Mouse (Mus musculus): ENCODE measurements around the gene Ppa1. TPM values are rescaled to one million over a fixed set of nuclear protein-coding genes. Genes with fewer than 3 reads are reported as not detected.
"Not testable (repeated sequence)": the region's sequence is repeated elsewhere in the genome, so short reads cannot be mapped to it uniquely, and the experiment has no call there.

Gene Ppa1
- total and polyA plus RNA-seq, 2 experiments from 2014 or later, result 137 to 201 TPM

DNA sequence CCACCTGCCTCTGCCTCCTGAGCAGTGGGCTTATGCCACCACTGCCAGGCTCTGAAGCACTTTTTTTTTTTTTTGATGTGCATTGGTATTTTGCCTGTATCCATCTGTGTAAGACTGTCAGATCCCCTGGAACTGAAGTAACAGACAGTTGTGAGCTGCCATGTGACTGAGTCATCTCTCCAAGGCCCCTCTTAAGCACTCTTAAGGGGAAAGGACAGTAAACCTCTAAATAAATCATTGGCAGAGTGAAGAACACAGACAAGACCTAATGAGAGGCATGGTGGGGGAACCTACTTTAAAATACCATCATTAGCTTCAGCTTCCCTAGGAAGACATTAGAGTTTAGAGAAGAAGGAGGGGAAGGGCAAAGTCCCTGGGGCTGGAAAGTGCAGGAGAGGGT, 40.1 kb upstream of the Ppa1 start:
- no peak for ATAC-seq
- Histone ChIP-seq H3K4me1 (ENCODE audit: insufficient read depth) (no peaks in the 10 kb centered on the region), H3K4me2 (ENCODE audit: low read depth) (no peak overlapping the region), H3K36me3 (ENCODE audit: insufficient read depth) (no peaks in the 10 kb centered on the region), H3K27me3 (ENCODE audit: insufficient read depth, low read length) (no peaks in the 10 kb centered on the region), H3K9ac (no peak overlapping the region), H3K9me3 (ENCODE audit: low read length) (no peaks in the 10 kb centered on the region), H3K4me3 (ENCODE audit: low read depth, low read length) (no peak overlapping the region), H3K27ac (ENCODE audit: low read depth, low read length) (no peak overlapping the region)
- DNase-seq, result no peak
- TF ChIP-seq CTCF (IDR thresholded peaks at IDR 0.05; ENCODE audit: low read depth), result no peak

DNA sequence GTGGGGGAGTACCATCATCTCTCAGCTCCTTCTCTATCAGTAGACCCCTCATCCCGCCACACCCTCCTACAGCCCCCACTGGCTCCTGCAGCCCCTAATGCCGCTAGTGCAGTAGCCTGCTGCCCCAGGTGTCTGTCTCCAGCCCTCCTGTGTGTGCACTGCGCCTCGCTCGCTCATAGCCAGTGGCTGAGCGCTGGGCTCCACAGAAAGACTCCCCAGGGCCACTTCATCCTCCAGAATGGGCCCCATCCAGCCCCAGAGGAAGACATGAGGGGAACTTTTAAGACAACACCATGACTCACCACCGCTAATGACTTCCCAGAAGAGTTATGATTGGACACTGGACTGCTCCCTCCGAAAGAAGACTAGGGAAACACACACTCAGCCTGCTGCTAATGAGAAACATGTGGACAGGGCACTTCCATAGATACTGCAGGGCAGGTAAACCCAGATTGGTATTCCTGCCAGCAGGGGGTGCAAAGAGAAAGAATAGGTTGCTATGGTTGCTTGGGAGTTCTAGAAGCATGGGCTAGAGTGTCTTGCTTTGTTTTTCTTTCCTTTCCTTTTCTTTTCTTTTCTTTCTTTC, 37.6 kb upstream of the Ppa1 start:
- no peak for ATAC-seq

DNA sequence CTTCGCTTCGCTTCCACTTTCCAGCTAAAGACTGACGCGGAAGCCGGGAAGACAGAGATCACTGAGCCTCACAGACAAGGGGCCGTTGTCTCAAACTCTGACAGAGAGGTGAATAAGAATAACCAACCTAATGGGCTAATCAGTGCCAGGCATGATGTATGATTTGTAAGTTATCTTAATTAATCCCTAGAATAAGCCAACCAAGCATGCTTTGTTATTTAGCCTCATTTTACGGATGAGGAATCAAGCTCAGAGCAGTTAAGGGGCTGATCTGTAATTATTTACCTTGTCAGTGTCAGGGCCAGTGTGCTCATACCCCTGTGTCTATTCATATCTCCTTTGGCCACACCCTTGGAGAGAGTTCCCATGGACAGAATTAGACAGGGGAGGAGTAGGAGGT, 34.0 kb upstream of the Ppa1 start:
- Histone ChIP-seq H3K27ac (ENCODE audit: low read depth, low read length) (no peak overlapping the region), H3K4me2 (ENCODE audit: low read depth) (no peak overlapping the region), H3K36me3 (ENCODE audit: insufficient read depth) (no peaks in the 10 kb centered on the region), H3K4me1 (ENCODE audit: insufficient read depth) (no peaks in the 10 kb centered on the region), H3K9ac (no peak overlapping the region), H3K27me3 (ENCODE audit: insufficient read depth, low read length) (no peaks in the 10 kb centered on the region), H3K4me3 (ENCODE audit: low read depth, low read length) (no peak overlapping the region), H3K9me3 (ENCODE audit: low read length) (no peaks in the 10 kb centered on the region)
- no peak for TF ChIP-seq CTCF (IDR thresholded peaks at IDR 0.05; ENCODE audit: low read depth)
- ATAC-seq, result no peak
- DNase-seq, result no peak
- 53% methylated on average over 7 of the region's 7 CpGs for WGBS

More for the DNA sequence above, 37.6 kb upstream of the Ppa1 start:
- Histone ChIP-seq H3K4me3 (ENCODE audit: low read depth, low read length) (no peak overlapping the region), H3K4me1 (ENCODE audit: insufficient read depth) (no peaks in the 10 kb centered on the region), H3K4me2 (ENCODE audit: low read depth) (no peak overlapping the region), H3K9ac (no peak overlapping the region), H3K27me3 (ENCODE audit: insufficient read depth, low read length) (no peaks in the 10 kb centered on the region), H3K36me3 (ENCODE audit: insufficient read depth) (no peaks in the 10 kb centered on the region), H3K9me3 (ENCODE audit: low read length) (no peaks in the 10 kb centered on the region), H3K27ac (ENCODE audit: low read depth, low read length) (no peak overlapping the region)
- TF ChIP-seq CTCF (IDR thresholded peaks at IDR 0.05; ENCODE audit: low read depth), result peak; percentile 19; the same call in 1 of the 2 replicates
- WGBS, result 76% methylated on average over 8 of the region's 8 CpGs
- no peak for DNase-seq

DNA sequence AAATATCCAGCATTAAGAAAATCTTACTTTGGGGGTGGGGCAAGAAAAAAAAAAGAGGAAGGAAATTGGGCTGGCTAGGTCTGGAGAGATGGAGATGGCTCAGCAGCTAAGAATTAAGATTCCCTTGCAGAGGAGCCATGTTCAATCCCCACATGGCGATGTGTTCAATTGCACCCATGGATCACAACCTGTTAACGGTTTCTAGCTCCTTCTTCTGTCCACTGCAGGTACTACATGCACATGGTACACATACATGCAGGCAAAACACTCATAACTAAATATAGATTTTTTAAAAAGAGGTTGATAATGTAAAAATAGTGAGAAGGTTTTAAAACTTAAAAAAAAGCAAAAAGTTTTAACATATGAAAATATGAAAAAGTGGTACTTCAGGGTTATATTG, 29.8 kb upstream of the Ppa1 start:
- Histone ChIP-seq H3K9me3 (ENCODE audit: low read length) (no peaks in the 10 kb centered on the region), H3K27me3 (ENCODE audit: insufficient read depth, low read length) (no peaks in the 10 kb centered on the region), H3K36me3 (ENCODE audit: insufficient read depth) (no peaks in the 10 kb centered on the region), H3K4me1 (ENCODE audit: insufficient read depth) (no peaks in the 10 kb centered on the region), H3K27ac (ENCODE audit: low read depth, low read length) (no peak overlapping the region), H3K9ac (no peak overlapping the region), H3K4me2 (ENCODE audit: low read depth) (no peak overlapping the region), H3K4me3 (ENCODE audit: low read depth, low read length) (no peak overlapping the region)
- ATAC-seq (no peak), DNase-seq (no peak)
- 80% methylated on average over 2 of the region's 2 CpGs for WGBS
- no peak for TF ChIP-seq CTCF (IDR thresholded peaks at IDR 0.05; ENCODE audit: low read depth)

DNA sequence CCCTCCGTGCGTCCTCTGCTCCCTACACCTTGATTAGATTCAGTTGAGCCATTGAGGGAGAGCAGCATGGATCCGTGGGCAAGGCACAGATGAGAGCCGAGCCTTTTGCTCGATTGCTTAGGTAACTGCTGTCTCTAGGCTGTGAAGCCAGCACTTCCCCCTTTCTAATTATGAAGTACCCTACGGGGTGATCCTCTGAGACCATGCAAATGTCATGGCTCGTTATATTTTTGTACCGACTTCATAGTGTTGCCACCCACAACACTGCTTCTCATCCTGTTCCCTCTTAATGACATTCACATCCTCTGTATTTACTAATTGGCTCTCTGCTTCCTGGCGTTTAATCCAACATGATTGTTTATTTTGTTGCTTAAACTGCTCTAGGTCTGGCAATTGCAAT, 26.7 kb upstream of the Ppa1 start:
- Histone ChIP-seq H3K4me1 (ENCODE audit: insufficient read depth) (no peaks in the 10 kb centered on the region; the same call in 1 of the 2 replicates), H3K27ac (ENCODE audit: low read depth, low read length) (no peak overlapping the region), H3K36me3 (ENCODE audit: insufficient read depth) (no peaks in the 10 kb centered on the region), H3K4me3 (ENCODE audit: low read depth, low read length) (no peak overlapping the region), H3K9ac (no peak overlapping the region), H3K27me3 (ENCODE audit: insufficient read depth, low read length) (peaks cover 13% of the 10 kb centered on the region), H3K9me3 (ENCODE audit: low read length) (no peaks in the 10 kb centered on the region), H3K4me2 (ENCODE audit: low read depth) (no peak overlapping the region)
- 14% methylated on average over 9 of the region's 9 CpGs for WGBS
- ATAC-seq, result peak; percentile 15; the same call in 1 of the 2 replicates
- no peak for TF ChIP-seq CTCF (IDR thresholded peaks at IDR 0.05; ENCODE audit: low read depth)
- no peak for DNase-seq

DNA sequence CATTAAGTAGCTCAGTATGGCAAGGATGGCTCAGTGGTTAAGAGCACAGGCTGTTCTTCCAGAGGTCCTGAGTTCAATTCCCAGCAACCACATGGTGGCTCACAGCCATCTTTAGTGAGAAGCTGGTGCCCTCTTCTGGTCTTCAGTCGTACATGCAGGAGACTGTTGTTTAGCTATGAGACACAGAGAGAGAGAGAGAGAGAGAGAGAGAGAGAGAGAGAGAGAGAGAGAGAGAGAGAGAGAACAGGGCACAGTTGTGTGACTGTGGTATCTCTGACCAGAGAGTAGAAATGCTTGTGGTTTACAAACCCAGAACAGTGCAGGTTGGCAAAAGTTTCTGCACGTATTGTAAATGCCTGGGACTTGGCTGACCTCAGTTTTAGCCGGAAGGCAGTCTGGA, 24.5 kb upstream of the Ppa1 start:
- peak; percentile 7; the same call in 1 of the 2 replicates for TF ChIP-seq CTCF (IDR thresholded peaks at IDR 0.05; ENCODE audit: low read depth)
- not testable (repeated sequence) for H3K4me2 ChIP-seq (ENCODE audit: low read depth); H3K4me3 ChIP-seq (ENCODE audit: low read depth, low read length); H3K9me3 ChIP-seq (ENCODE audit: low read length); H3K4me1 ChIP-seq (ENCODE audit: insufficient read depth); DNase-seq; H3K27ac ChIP-seq (ENCODE audit: low read depth, low read length); H3K36me3 ChIP-seq (ENCODE audit: insufficient read depth); ATAC-seq; H3K9ac ChIP-seq
- peaks cover 13% of the 10 kb centered on the region for H3K27me3 ChIP-seq (ENCODE audit: insufficient read depth, low read length)
- 75% methylated on average over 3 of the region's 3 CpGs for WGBS

DNA sequence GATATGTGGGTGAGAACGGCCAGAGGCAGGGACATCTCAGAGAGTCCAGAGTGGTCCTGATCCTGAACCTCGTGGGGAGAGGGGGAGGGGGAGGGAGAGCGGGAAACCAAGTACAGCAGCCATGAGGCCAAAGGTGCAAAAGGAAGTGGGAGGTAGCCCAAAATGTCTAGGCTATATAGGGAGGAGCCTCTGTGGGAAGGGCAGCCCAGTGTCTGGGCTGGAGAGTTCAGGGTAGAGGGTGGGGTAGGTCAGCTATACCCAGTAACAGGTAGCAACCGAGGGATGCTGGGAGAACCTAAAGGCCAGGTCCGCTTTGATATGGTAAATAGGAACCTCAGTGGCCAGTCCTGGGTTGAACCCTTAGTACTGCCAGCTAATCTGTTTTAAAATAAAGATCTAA, 23.6 kb upstream of the Ppa1 start:
- Histone ChIP-seq H3K4me2 (ENCODE audit: low read depth) (peak overlapping the region; percentile 65), H3K36me3 (ENCODE audit: insufficient read depth) (no peaks in the 10 kb centered on the region), H3K27me3 (ENCODE audit: insufficient read depth, low read length) (peaks cover 13% of the 10 kb centered on the region), H3K27ac (ENCODE audit: low read depth, low read length) (no peak overlapping the region), H3K4me3 (ENCODE audit: low read depth, low read length) (peak overlapping the region; percentile 44), H3K9ac (no peak overlapping the region), H3K9me3 (ENCODE audit: low read length) (no peaks in the 10 kb centered on the region), H3K4me1 (ENCODE audit: insufficient read depth) (no peaks in the 10 kb centered on the region; the same call in 1 of the 2 replicates)
- WGBS, result 32% methylated on average over 5 of the region's 5 CpGs
- ATAC-seq, result no peak
- no peak for TF ChIP-seq CTCF (IDR thresholded peaks at IDR 0.05; ENCODE audit: low read depth)
- no peak for DNase-seq

Data from forebrain, postnatal 0 days (tissue).